Mouse (Mus musculus) ES-Bruce4 (cell line): ENCODE data around the gene Ptgdr2.

Experiments
- CTCF ChIP-seq: IDR thresholded peaks from one replicate; pipeline ENCODE4 v1.8.1; 2011; ENCODE audit warnings: low read depth, low read length
- EP300 ChIP-seq: IDR thresholded peaks from 2 replicates; pipeline ENCODE4 v1.6.1; 2011; ENCODE audit warnings: low read depth, low read length; ENCODE audit not compliant: insufficient read depth

DNA sequence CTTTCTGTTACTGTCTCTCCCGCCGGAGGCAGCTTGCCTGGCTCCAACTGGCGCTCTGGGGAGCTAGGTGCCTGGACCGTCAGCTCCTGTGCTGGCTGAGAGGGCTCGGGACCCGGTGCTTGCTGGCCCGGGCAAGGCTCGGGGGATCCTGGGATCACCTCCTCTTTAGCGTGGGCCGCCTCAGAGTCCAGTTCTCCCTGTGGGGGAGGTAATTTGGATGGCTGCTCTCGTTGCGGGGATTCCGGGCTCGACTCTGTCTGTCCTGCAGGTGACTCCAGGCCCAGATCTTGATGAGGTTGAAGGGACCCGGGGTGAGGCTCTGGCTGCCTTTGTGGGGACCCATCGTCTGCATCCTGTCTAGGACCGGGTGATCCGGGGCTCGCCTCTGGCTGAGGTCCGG, 11.5 kb downstream of the Ptgdr2 start:
- TF ChIP-seq EP300 (no peak), CTCF (no peak)
